Mouse (Mus musculus) spleen, postnatal 4 days (tissue): ENCODE data around the gene Iqcj.
A peak's percentile ranks its signal among the peaks of the same experiment; 100 is the strongest.

Experiments used
- DNase-seq, 2 experiments: peaks; one replicate each; pipeline ENCODE4 v3.0.0; 2022; ENCODE audit warnings: low spot score in 2 of 2

Iqcj gene

GRCm38 (mm10) chr3:67954459-67955065 lies 62.5 kb downstream of the Iqcj start:
- no peak for DNase-seq

- no peak for DNase-seq
Measured at GRCm38 (mm10) chr3:67959672-67960071, 67.7 kb downstream of the Iqcj start.

GRCm38 (mm10) chr3:67960133-67960532 lies 68.1 kb downstream of the Iqcj start:
- DNase-seq: no peak

GRCm38 (mm10) chr3:67960727-67961126 lies 68.7 kb downstream of the Iqcj start:
- DNase-seq: no peak

GRCm38 (mm10) chr3:67961934-67962639 lies 70.1 kb downstream of the Iqcj start:
- no peak for DNase-seq

- no peak for DNase-seq
Measured at GRCm38 (mm10) chr3:67974340-67974998, 82.4 kb downstream of the Iqcj start.

- DNase-seq: no peak
Measured at GRCm38 (mm10) chr3:67980006-67980405, 88.0 kb downstream of the Iqcj start.

- DNase-seq: no peak
Measured at GRCm38 (mm10) chr3:67983329-67983728, 91.3 kb downstream of the Iqcj start.

GRCm38 (mm10) chr3:68002415-68002814 lies 110.4 kb downstream of the Iqcj start:
- no peak for DNase-seq

- no peak for DNase-seq
Measured at GRCm38 (mm10) chr3:68012342-68012741, 120.3 kb downstream of the Iqcj start.

- DNase-seq: no peak
Measured at GRCm38 (mm10) chr3:68015786-68016185, 123.8 kb downstream of the Iqcj start.

- DNase-seq: no peak
Measured at GRCm38 (mm10) chr3:68019401-68019800, 127.4 kb downstream of the Iqcj start.

GRCm38 (mm10) chr3:68036097-68036496 lies 144.1 kb downstream of the Iqcj start:
- DNase-seq: no peak

GRCm38 (mm10) chr3:68042951-68043350 lies 150.9 kb downstream of the Iqcj start:
- no peak for DNase-seq

GRCm38 (mm10) chr3:68045475-68046416 lies 153.7 kb downstream of the Iqcj start:
- DNase-seq: no peak

GRCm38 (mm10) chr3:68053538-68053937 lies 161.5 kb downstream of the Iqcj start:
- DNase-seq: no peak

GRCm38 (mm10) chr3:68055071-68055470 lies 163.1 kb downstream of the Iqcj start:
- no peak for DNase-seq

- DNase-seq: peak; percentile 42 to 80
Measured at GRCm38 (mm10) chr3:68056373-68057275, 164.6 kb downstream of the Iqcj start.

- no peak for DNase-seq
Measured at GRCm38 (mm10) chr3:68059162-68059800, 167.3 kb downstream of the Iqcj start.

- no peak for DNase-seq
Measured at GRCm38 (mm10) chr3:68064731-68065130, 172.7 kb downstream of the Iqcj start, which contains the start of gene Schip1. Gene Schip1 (plus strand): TSS chr3:68064802.
